Mouse (Mus musculus) liver, postnatal 0 days (tissue): ENCODE measurements at regions not wholly inside any gene's neighbourhood (a gene's known extent, or its start where the extent isn't known, plus 50 kb on each side); places are given as distances from the start of the nearest gene placed in this dataset.

ENCODE experiments used
- ATAC-seq: fragments of 200-750 bp; cut with Nextera tagmentation; 2 replicates; pipeline ENCODE4 v1.8.0; 2017; ENCODE audit warnings: mild to moderate bottlenecking, moderate library complexity
- DNase-seq: peaks from one replicate; pipeline ENCODE4 v3.0.0-alpha.2; 2016
- H3K27ac ChIP-seq: fragments of 300-500 bp; sonication (generic); 2 replicates; pipeline ENCODE4 v1.5.1; 2014; ENCODE audit warnings: antibody characterized with exemption, moderate library complexity, mild to moderate bottlenecking, low read depth
- H3K27me3 ChIP-seq: fragments of 300-500 bp; sonication (generic); 2 replicates; pipeline ENCODE4 v1.6.1; 2014; ENCODE audit warnings: low read length, control low read depth, mixed read lengths; ENCODE audit not compliant: insufficient read depth
- H3K36me3 ChIP-seq: fragments of 300-500 bp; sonication (generic); replicated peaks from 2 replicates; pipeline ENCODE4 v1.6.1; 2014; ENCODE audit warnings: mild to moderate bottlenecking, control low read depth, low read length, moderate library complexity, mixed read lengths; ENCODE audit not compliant: insufficient read depth
- H3K4me1 ChIP-seq: fragments of 300-500 bp; sonication (generic); 2 replicates; pipeline ENCODE4 v1.6.1; 2014; ENCODE audit warnings: antibody characterized with exemption, mild to moderate bottlenecking, control low read depth; ENCODE audit not compliant: insufficient read depth
- H3K4me2 ChIP-seq: fragments of 300-500 bp; sonication (generic); 2 replicates; pipeline ENCODE4 v1.6.1; 2014; ENCODE audit warnings: low read depth, mild to moderate bottlenecking, low read length, moderate library complexity, mixed read lengths
- H3K4me3 ChIP-seq: fragments of 300-500 bp; sonication (generic); 2 replicates; pipeline ENCODE4 v1.5.1; 2014; ENCODE audit warnings: low read depth, low read length
- H3K9ac ChIP-seq: fragments of 300-500 bp; sonication (generic); replicated peaks from 2 replicates; pipeline ENCODE4 v1.6.1; 2014; ENCODE audit warnings: mild to moderate bottlenecking, moderate library complexity
- H3K9me3 ChIP-seq: fragments of 300-500 bp; sonication (generic); 2 replicates; pipeline ENCODE4 v1.6.1; 2016; ENCODE audit warnings: mild to moderate bottlenecking, control low read depth, low read length, mixed read lengths
- CTCF ChIP-seq: sonication (generic); IDR thresholded peaks from 2 replicates; pipeline ENCODE4 v1.5.1; 2016; ENCODE audit warnings: antibody characterized with exemption, low read depth
- EP300 ChIP-seq: IDR thresholded peaks from 2 replicates; pipeline ENCODE4 v1.6.1; 2016; ENCODE audit warnings: antibody characterized with exemption, low read depth, mild to moderate bottlenecking
- WGBS: fragments of 180-500 bp; shearing (Covaris S2); extraction: QIAGEN DNeasy Blood & Tissue Kit; methylation state at CpG from one replicate; pipeline ENCODE4 v1.1.7; 2014; ENCODE audit not compliant: insufficient replicate concordance; 5-methylcytosine and 5-hydroxymethylcytosine counted together

GRCm38 (mm10) chr12:27173561-27173960 is 168.8 kb downstream of the Sox11 start:
- 78% methylated on average over 4 of the region's 4 CpGs for WGBS
- ATAC-seq (no peak), DNase-seq (no peak)
- H3K9me3 ChIP-seq: no peaks in the 10 kb centered on the region
- no peaks in the 10 kb centered on the region for H3K36me3 ChIP-seq
- H3K4me2 ChIP-seq: no peak overlapping the region
- H3K27ac ChIP-seq: no peak overlapping the region
- no peaks in the 10 kb centered on the region for H3K27me3 ChIP-seq
- H3K9ac ChIP-seq: no peak overlapping the region
- TF ChIP-seq CTCF (no peak), EP300 (no peak)
- H3K4me3 ChIP-seq: no peak overlapping the region
- H3K4me1 ChIP-seq: no peaks in the 10 kb centered on the region

- Histone ChIP-seq H3K9ac (no peak overlapping the region), H3K9me3 (no peaks in the 10 kb centered on the region), H3K27me3 (no peaks in the 10 kb centered on the region), H3K4me3 (no peak overlapping the region), H3K27ac (no peak overlapping the region), H3K4me2 (no peak overlapping the region), H3K36me3 (no peaks in the 10 kb centered on the region), H3K4me1 (no peaks in the 10 kb centered on the region)
- TF ChIP-seq CTCF: no peak
- TF ChIP-seq EP300: no peak
- ATAC-seq (no peak), DNase-seq (no peak)
- 71% methylated on average over 4 of the region's 4 CpGs for WGBS
Observed at GRCm38 (mm10) chr12:27173151-27173550, 169.2 kb downstream of the Sox11 start.

- H3K4me1 ChIP-seq: no peaks in the 10 kb centered on the region
- no peaks in the 10 kb centered on the region for H3K27me3 ChIP-seq
- no peak overlapping the region for H3K4me3 ChIP-seq
- H3K9ac ChIP-seq: no peak overlapping the region
- no peak overlapping the region for H3K27ac ChIP-seq
- DNase-seq: no peak
- no peak for TF ChIP-seq CTCF
- TF ChIP-seq EP300: no peak
- no peak overlapping the region for H3K4me2 ChIP-seq
- ATAC-seq: no peak
- no peaks in the 10 kb centered on the region for H3K36me3 ChIP-seq
- H3K9me3 ChIP-seq: no peaks in the 10 kb centered on the region
Observed at GRCm38 (mm10) chr12:27171595-27171994, 170.8 kb downstream of the Sox11 start.

- Histone ChIP-seq H3K27ac (no peak overlapping the region), H3K36me3 (no peaks in the 10 kb centered on the region), H3K4me3 (no peak overlapping the region), H3K9ac (no peak overlapping the region), H3K27me3 (no peaks in the 10 kb centered on the region), H3K4me1 (no peaks in the 10 kb centered on the region), H3K4me2 (no peak overlapping the region), H3K9me3 (no peaks in the 10 kb centered on the region)
- 68% methylated on average over 4 of the region's 4 CpGs for WGBS
- DNase-seq (no peak), ATAC-seq (no peak)
- TF ChIP-seq CTCF: no peak
- no peak for TF ChIP-seq EP300
Observed at GRCm38 (mm10) chr12:27164920-27165504, 177.4 kb downstream of the Sox11 start.

- H3K36me3 ChIP-seq: no peaks in the 10 kb centered on the region
- no peak overlapping the region for H3K27ac ChIP-seq
- H3K4me1 ChIP-seq: no peaks in the 10 kb centered on the region
- no peaks in the 10 kb centered on the region for H3K9me3 ChIP-seq
- 73% methylated on average over 18 of the region's 18 CpGs for WGBS
- DNase-seq: no peak
- H3K27me3 ChIP-seq: no peaks in the 10 kb centered on the region
- no peak overlapping the region for H3K4me2 ChIP-seq
- no peak overlapping the region for H3K4me3 ChIP-seq
- TF ChIP-seq CTCF (no peak), EP300 (no peak)
- no peak for ATAC-seq
- H3K9ac ChIP-seq: no peak overlapping the region
Observed at GRCm38 (mm10) chr12:27160063-27160686, 182.2 kb downstream of the Sox11 start.

GRCm38 (mm10) chr12:27159416-27160062 is 182.8 kb downstream of the Sox11 start:
- Histone ChIP-seq H3K4me3 (no peak overlapping the region), H3K27me3 (no peaks in the 10 kb centered on the region), H3K36me3 (no peaks in the 10 kb centered on the region), H3K9me3 (no peaks in the 10 kb centered on the region), H3K27ac (no peak overlapping the region), H3K9ac (no peak overlapping the region), H3K4me2 (no peak overlapping the region), H3K4me1 (no peaks in the 10 kb centered on the region)
- TF ChIP-seq EP300 (no peak), CTCF (no peak)
- no peak for DNase-seq
- WGBS: 76% methylated on average over 8 of the region's 8 CpGs
- ATAC-seq: no peak
